Mouse (Mus musculus): ENCODE data around the gene Smarcc2.
"Not testable (repeated sequence)": the region's sequence is repeated elsewhere in the genome, so short reads cannot be mapped to it uniquely, and the experiment has no call there.

Smarcc2 gene

DNA sequence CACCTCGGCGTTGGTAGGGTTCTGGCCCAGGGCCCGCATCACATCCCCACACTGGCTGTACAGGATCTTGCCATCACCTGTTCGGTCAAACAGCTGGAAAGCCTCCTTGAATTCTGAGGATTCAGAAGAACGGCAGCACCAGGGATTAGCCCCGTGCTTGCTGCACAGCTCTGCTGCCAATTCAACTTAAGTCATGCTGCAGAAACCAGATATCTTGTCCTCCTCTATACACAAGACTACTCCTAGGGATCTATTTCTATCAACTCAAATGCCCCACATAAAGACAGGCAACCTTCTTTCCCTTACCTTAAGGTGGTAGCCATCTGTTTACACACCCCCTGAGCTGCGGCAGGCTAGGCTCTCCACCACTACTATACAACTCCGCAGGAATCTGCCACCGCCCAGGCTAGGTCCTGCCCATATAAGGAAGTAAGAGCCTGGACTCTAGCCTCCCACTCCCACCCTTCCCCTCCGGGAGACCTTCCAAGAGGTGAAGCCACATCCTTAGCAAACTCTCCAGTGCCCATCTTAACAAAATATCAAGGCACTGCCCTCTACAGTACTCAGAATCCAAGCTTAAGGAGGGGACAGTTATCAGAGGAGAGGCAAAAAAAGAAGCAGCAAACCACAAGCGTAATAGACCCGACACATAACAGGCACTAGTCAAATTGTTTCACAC is 33.7 kb downstream of the Smarcc2 start:
- no peak for DNase-seq (ENCODE audit: low read depth in 2 of 2, low spot score in 2 of 2)

DNA sequence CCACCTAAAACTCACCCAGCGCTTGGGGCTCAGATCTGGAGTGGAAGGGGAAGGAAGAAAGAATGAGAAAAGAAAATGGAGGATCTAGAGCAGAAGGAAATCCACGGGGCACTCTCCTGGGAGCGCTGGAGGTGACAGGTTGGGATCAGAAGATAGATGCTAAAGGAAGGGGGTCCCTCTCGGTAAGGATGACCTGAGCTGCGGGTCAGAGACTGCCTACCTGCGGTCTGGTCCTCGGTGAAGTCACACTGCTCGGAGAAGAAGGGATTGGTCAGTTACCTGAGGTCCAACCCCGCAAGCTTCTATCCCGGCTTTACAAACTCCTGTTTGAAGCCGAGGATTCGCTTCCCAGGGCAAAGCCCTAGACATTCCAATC is 34.3 kb downstream of the Smarcc2 start:
- peak in 1 of 2 experiments; percentile 11 for DNase-seq (ENCODE audit: low read depth in 2 of 2, low spot score in 2 of 2)

DNA sequence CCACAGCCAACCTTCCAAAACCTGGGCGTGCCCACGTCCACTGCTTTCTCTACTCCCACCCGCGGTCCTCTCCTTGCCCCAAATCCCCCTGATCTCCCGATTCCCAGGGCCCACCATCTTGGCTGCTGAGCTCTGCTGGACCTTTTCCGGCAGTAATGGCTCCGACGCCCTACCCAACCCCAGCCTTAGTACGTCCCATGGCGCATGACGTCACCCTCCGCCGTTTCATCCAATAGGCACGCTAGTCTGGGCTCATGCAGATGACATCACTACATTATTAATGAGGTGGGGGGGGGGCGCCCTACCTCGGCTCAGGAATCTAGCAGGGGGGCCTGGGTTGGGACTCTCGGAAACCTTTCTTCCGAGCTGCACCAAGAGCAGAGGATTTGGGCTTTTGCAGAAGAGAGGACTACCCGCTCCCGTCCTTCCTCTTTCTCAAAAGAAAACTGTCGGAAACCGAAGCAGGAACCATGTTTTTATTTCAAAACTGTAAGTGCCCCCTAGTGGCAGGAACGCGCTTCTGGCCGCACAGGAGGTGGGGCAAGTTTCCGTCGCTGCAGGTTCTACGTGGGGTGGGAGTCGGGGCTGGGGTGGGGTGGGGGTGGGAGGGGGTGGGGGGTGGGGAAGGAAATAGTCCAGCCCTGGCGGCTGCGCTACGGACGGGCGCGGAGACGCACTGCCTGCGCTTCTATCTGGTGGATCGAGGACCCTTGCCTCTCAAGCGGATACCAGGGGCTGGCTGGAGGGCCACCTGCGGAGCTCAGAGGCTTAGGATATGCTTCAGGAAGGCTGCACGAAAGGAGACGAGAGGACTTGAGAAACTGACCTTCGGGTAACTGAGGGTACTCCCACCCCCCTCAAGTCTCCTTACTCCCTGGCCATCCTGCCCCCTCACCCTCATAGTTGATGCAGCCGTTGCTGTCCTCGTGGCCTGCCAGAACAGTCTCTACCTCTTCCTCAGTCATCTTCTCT is 34.9 kb downstream of the Smarcc2 start, which contains the start of gene Myl6:
TSS of gene Myl6 (minus strand) at position 451 of the 972 bp plus-strand sequence.
- peak; percentile 91 to 96 for DNase-seq (ENCODE audit: low read depth in 2 of 2, low spot score in 2 of 2)

DNA sequence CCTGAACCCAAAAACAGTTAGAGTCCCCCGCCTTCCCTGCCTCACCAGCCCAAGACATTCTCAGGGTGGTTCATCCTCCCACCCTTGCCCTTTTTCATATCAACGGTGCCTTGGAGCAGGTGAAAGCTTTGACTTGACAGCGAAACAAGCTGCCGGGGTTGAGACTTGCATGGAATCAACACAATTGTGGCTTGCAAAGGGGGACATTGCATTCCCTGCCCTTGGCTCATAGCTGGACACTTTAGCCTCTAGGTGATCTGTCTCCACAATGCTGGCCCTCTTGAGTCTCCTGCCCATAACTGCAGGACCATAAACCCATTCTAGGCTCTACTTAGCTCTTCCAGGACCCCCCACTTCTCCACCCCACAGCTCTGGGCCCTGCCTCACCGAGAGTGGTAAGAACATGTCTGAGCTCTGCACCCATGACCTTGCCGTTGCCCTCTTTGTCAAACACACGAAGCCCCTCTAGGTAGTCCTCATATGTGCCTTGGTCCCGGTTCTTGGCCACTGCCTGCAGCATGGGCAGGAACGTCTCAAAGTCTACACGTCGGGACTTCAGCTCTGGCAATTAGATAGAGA is 35.7 kb downstream of the Smarcc2 start:
- no peak for DNase-seq (ENCODE audit: low read depth in 2 of 2, low spot score in 2 of 2)

DNA sequence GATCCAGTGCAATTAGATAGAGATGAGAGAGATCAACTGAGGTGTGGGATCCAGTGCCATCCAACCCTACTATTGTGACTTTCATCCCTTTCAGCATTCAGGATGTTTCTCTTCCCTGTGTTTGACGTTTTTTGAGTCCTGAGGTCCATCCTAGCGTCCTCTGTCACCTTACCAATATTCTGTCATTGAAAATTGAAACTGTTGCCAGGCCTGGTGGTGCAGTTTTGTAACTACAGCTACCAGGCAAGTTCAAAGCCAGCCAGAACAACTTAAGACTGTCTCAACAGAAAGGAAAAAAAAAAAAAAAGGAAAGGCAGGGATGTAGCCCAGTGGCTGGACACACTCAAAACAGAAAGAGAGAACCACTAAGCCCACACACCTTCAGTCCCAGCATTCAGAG is 36.2 kb downstream of the Smarcc2 start:
- no peak for DNase-seq (ENCODE audit: low read depth in 2 of 2, low spot score in 2 of 2)

DNA sequence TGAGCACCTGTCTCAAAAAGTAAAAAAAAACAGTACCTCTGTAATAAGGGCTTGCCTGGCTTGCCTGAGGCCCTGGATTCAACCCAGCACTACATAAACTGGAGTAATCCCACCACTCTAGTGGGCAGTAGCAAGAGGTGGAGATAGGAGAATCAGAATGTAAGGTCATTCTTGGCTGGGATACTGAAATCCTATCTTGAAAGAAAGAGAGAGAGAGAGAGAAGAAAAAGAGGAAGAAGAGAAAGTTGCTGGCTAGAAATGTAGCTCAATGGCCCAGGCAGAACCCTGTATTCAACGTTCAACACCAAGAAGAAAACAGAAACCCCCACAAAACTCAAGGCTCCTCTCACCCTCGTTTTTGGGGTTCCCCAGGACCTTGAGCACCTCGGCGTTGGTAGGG is 36.9 kb downstream of the Smarcc2 start:
- DNase-seq (ENCODE audit: low read depth in 2 of 2, low spot score in 2 of 2) = no peak

DNA sequence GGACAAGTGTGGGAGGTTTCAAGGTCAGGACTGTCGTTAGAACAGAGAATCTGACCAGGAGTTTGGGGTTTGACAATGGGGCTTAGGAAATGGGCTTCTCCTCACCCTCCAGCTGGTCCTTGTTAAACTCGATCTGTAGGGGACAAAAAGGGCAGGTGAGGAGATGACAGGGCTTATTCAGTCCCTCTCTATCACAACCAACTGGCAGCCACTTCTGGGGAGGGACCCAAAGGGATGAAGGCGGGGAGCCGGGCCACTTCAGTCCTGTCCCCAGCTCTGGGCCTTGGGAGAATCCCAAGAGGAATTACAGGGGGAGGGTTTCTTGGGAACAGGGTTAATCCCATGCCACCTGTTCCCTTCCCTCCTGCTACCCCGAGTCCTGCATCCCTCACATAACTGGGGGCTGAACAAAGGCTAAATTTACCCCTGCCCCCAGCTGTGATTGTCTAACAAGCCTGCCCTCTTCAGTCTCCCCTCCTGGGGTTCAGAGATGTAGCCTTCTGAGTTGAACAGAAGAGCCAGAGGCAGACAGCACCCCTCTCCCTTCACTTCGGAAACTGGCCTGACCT is 37.5 kb downstream of the Smarcc2 start:
- DNase-seq (ENCODE audit: low read depth in 2 of 2, low spot score in 2 of 2) = no peak

DNA sequence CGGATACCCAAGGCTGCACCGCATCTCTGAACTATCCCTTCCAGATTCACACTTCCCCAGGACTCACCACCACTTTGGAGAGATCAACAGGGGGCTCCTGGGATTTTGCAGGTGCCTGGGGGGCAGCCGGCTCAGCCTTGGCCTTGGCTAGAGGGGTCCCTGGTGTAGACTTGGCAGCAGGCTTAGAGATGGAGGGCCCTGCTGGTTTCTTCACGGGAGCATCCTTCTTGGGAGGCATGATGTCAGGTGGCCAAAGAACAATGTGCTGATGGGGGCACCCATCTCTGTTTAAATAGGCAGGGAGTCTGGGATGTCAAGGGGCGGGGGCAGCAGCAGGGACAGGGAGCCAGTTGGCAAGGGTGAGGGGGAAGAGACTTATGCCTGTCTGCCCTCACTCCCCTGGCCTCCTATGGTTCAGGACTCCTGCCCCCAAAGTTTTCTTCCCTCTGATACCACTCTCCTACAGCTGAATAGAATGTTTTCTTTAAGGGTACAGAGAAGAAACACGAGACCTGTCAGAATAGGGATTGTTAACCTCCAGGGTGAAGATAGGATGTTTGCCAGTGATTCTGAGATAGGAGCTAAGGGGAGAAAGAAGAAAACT is 38.2 kb downstream of the Smarcc2 start:
- no peak for DNase-seq (ENCODE audit: low read depth in 2 of 2, low spot score in 2 of 2)

DNA sequence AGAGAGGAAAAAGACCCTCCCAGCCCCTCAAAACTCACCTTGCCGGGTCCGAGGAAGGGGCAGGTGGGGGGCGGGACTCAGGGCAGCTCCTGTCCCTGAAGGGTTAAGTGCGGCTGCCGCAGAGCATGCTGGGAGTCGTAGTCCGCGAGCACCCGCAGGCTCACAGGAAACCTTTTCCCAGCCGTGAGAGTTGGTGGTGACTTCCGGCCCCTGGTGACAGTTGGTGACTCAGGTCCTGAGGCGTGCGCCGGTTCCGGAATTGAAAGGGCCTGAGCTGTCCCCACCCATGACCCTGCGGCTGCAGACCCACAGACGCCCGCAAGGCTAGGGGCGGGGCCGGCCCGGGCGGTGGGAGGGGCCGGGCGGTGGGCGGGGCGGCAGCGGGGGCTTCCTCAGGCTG is 39.5 kb downstream of the Smarcc2 start, which contains the start of gene Myl6b:
TSS of gene Myl6b (minus strand) at position 96 of the 400 bp plus-strand sequence.
- DNase-seq (ENCODE audit: low read depth in 2 of 2, low spot score in 2 of 2) = peak; percentile 90 to 91

DNA sequence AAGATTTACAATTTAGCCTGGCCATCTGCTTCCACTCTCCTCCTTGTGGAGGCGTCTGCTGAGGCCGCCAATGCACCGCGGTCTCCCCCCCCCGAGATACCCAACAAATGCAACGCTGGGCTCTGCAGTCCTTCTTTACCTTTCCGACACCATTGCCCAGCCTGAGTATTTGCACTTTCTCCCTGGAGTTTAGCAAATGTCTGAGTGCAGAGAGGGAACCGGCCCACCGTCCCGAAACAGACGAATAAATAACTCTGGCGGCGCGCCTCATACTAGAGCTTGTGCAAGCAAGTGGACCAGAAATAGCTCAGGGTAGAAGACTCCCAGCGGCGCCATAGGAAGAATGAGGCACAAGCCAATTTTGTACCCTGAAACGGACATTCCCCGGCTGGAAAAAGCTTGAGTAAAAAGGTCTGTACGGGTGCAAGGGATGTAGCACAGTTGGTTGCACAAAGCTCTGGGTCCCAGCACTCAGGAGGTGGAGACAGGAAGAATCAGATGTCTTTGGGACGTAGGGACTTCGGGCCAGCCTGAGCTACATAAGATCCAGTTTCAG is 40.1 kb downstream of the Smarcc2 start:
- peak; percentile 15 to 23 for DNase-seq (ENCODE audit: low read depth in 2 of 2, low spot score in 2 of 2)

DNA sequence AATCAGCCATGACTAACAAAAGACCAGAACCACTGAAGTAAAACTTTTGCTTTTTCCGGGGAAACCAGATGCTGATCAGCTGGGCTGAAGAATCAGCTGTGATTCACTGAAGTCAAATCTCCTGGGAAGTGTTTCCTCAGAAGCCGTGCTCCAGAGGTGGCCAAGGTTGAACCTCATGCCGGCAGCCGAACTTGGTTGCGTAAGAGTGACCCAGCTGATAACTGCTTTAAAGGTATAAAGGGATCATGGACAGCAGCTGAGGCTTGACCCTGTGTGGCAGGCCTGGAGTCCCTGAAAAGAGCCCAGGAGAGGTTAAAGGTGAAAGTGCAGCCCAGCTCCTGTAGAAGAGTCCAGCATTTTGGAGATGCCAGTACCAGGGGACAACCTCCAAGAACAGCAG is 43.3 kb downstream of the Smarcc2 start:
- DNase-seq (ENCODE audit: low read depth in 2 of 2, low spot score in 2 of 2) = no peak

DNA sequence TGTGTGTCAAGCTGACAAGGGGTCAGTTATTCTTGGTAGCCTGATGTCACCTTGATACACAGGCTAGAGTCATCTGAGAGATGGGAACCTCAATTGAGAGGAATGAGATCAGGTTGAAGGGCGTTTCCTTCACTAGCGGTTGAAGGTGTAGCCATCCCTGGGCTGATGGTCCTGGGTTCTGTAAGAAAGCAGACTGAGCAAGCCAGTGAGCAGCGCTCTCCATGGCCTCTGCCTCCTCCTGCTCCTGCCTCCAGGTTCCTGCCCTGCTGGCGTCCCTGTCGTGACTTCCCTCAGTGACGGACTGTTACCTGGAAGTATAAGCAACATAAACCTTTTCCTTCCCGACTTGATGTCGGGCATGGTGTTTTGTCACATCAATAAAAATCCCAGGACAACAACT is 44.5 kb downstream of the Smarcc2 start:
- DNase-seq (ENCODE audit: low read depth in 2 of 2, low spot score in 2 of 2) = no peak

DNA sequence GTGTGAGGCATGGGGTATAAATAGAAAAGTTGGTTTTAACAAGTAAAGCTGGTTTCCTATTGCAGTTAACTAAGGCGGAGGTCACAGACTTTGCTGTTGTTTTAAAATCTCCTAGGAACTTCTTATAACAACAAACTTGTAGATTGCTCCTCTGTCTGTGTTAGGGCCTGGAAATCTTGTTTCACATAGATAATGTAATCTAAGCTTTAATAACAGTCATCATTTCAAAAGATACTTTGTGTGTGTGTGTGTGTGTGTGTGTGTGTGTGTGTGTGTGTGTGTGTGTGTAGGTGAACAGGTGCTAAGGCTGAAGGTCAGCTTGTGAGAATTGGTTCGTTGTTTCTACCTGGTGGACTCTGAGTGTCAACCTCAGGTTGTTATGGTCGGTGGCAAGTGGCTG is 45.0 kb downstream of the Smarcc2 start:
- no peak for DNase-seq (ENCODE audit: low read depth in 2 of 2, low spot score in 2 of 2)

DNA sequence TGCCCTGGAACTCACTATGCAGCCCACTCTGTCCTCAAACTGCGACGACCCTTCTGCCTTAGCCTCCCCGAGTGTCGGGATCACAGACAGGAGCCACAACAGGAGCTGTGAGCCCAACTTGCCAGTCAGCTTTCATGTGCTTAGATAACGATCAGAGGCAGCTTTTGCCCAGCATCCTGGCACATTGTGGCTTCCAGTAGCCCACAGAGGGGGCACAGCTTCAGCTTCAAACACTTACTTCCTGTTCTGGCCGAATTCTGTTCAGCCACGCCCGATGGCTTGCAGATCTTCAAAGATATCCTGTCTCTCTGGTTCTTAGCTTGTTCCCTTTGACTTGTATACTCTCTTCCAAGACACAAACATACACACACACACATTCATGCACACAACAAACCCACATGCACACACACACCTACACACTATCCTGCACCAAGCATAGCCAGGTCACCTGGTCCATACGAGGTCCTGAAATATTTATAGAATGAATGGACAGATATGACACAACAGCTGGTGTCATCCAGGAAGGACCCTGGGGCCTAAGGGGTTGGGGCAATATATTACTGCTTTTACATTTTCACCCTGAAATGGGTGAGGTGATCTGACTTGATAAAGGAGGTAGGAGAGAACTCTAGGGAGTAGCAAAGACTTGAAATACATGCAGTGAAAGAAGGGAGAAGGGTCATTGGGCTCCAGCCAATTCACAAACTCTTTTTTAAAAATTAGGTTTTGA is 45.8 kb downstream of the Smarcc2 start:
- peak; percentile 31 to 59 for DNase-seq (ENCODE audit: low read depth in 2 of 2, low spot score in 2 of 2)

DNA sequence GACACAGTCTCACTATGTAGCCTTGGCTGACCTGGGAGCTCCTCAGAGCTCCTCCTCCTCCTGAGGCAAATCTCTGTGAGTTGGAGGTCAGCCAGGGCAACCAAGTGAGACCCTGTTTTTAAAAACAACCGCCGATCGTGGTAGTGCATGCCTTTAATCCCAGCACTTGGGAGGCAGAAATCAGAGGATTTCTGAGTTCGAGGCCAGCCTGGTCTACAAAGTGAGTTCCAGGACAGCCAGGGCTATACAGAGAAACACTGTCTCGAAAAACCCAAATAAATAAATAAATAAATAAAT is 46.3 kb downstream of the Smarcc2 start:
- not testable (repeated sequence) for DNase-seq (ENCODE audit: low read depth in 2 of 2, low spot score in 2 of 2)

DNA sequence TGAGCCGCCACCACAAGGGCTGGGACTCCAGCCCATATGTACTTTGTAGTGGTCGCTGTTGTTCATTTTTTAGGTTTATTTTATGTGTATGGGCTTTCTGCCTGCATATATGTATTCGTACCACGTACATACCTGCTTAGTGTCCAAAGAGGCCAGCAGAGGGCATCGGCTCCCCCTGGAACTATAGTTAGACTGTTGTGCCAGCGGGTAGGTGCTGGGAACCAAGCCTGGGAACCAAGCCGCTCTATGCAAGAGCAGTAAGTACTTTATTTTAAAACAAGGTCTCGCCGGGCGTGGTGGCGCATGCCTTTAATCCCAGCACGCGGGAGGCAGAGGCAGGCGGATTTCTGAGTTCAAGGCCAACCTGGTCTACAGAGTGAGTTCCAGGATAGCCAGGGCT is 46.9 kb downstream of the Smarcc2 start:
- no peak for DNase-seq (ENCODE audit: low read depth in 2 of 2, low spot score in 2 of 2)

DNA sequence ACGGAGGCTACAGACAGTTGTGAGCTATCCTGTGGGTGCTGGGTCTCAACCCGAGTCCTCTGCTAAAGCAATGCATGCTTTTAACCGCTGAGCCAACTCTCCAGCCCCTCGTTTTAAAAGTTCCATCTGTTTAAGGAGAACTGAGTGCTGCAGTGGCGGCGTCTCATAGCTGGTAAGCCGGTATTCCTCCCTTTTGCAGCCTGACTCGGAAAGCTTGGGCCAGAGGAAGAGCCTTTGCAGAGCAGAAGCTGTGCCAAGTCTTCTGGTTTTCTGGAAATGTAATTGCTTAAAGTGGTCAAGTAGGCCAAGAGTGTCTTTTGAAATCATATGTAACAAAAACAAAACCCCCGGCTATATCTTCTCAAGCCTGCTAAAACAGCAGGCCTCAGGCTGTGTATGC is 49.2 kb downstream of the Smarcc2 start:
- DNase-seq (ENCODE audit: low read depth in 2 of 2, low spot score in 2 of 2) = no peak

DNA sequence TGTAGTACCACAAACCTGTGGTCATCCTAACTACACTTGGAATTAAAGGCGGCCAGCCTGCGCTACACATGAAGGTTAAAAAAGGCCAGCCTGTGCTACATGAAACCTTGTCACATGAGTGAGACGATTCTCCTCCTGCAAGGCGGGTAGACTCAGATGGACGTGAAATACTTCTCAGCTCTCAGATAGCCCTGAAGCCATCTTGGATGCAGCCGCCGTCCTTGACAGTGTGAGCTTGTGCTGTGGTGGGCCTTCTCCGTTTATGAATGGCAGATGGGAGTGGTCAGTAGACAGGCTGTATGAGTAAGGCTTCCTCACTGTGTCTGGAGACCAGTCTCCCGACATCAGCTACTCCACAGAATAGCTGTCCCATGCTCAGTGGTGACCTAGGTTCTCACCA is 50.2 kb downstream of the Smarcc2 start:
- no peak for DNase-seq (ENCODE audit: low read depth in 2 of 2, low spot score in 2 of 2)

DNA sequence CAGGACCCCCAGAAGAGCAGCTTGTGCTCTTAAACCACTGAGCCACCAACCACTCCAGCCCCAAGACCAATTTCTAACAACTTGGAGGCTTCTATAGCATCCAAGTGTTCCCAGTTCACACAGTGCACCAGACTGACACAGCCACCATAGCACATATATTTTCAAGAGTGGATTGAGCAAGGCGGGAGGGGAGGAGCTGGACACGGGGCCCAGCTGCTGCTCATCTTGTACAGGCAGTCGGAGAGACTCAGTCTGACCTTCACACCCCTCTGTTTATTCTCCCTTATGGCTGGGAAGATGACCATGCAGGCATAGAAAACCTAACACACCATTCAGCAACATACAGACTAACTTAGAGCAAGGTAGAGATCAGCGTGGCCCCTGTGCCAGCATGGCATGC is 50.8 kb downstream of the Smarcc2 start:
- DNase-seq (ENCODE audit: low read depth in 2 of 2, low spot score in 2 of 2) = no peak

DNA sequence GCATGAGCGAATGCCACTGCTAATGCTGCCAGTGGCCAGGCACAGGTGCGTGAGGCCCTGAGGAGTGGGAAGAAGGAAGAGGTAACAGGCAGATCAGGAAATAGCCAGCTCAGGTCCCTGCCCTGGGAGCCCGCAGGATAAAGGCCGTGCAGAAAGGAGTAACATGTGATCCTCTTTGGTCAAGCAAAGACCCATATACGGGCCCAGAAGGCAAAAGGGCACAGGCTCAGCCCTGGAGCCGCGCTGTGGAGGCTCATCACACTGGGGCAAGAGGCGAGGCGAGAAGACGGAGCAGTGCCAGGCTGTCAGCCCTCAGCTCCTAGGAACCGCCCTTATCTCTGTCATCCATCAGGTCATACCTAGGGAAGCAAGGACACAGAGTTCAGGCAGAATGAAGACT is 51.3 kb downstream of the Smarcc2 start:
- DNase-seq (ENCODE audit: low read depth in 2 of 2, low spot score in 2 of 2) = no peak

Data from CD8-positive naive resting alpha-beta T cell, adult 2 months (primary cell).